Mouse (Mus musculus) spleen, postnatal 14 days (tissue): ENCODE measurements around the gene Pcna.
"Not testable (repeated sequence)": the region's sequence is repeated elsewhere in the genome, so short reads cannot be mapped to it uniquely, and the experiment has no call there.

Experiments used
- DNase-seq, 2 experiments: peaks; one replicate each; pipeline ENCODE4 v3.0.0; 2021 to 2022; ENCODE audit warnings: low spot score in 2 of 2

Gene Pcna

GRCm38 (mm10) chr2:132252542-132253528 lies at the start of gene Pcna:
Gene Pcna, minus strand, starts transcription at chr2:132253314.
- peak; percentile 91 to 94 for DNase-seq

GRCm38 (mm10) chr2:132301436-132301835 lies 48.3 kb upstream of the Pcna start:
- DNase-seq, result no peak

- no peak for DNase-seq
Observed at GRCm38 (mm10) chr2:132298250-132298649, 45.1 kb upstream of the Pcna start.

- no peak for DNase-seq
Observed at GRCm38 (mm10) chr2:132293694-132294450, 40.8 kb upstream of the Pcna start.

DNA sequence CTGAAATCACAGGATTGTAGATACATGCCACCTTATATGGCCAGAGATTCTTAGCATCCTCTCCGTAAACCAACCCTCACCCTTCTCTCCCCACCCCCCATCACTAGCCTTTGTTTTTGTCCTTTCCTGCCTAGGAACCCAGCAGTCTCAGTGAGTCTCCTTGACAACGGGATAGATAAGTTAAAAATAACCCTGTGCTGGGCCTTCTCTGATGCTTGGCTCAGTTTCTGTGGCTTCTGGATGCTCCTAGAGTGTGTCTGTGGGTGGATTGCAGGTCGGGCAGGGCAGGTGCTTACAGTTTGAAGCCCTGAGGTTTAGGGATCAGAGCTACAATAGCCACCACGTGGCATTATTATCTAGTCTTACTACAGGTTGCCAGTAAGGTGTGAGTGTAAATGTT lies 39.0 kb upstream of the Pcna start:
- DNase-seq, result no peak

GRCm38 (mm10) chr2:132291265-132291664 lies 38.2 kb upstream of the Pcna start:
- no peak for DNase-seq

DNA sequence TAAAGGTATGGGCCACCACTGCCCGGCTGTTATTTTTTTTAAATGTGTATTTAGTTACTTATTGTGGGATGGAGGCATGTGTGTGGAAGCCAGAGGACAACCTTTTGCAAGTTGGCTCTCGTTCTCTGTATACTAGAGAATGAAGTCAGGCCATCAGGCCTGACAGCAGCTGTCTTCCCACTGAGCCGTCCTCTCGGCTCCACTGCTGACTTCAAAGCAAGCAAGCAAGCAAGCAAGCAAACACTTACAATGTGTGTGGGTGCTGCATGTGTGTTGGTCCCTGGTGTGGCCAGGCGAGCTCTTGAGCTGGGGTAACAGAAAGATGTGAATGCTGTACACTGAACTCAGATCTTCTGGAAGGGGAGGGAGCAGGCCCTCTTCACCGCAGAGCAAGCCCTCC lies 37.7 kb upstream of the Pcna start:
- no peak for DNase-seq

DNA sequence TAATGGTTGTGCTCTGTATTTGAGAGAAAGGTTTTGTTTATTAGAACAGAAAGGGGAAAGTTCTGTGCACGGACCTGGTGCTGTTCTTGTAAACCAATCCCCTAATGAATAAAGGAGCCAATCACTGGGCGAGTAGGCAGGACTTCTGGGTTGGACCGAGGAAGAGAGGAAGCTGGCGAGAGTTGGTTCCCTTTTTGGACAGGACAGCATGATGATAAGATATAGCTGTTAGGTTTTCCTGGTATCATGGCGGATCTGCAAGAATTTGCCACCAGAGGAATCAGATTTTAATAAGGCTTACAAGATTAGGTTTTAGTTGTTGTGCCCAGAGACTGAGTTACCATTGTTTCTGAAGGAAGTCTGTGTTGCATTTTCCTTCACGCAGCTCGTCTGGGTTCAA lies 36.1 kb upstream of the Pcna start:
- DNase-seq, result not testable (repeated sequence)

- no peak for DNase-seq
Observed at GRCm38 (mm10) chr2:132286376-132287076, 33.4 kb upstream of the Pcna start.

DNA sequence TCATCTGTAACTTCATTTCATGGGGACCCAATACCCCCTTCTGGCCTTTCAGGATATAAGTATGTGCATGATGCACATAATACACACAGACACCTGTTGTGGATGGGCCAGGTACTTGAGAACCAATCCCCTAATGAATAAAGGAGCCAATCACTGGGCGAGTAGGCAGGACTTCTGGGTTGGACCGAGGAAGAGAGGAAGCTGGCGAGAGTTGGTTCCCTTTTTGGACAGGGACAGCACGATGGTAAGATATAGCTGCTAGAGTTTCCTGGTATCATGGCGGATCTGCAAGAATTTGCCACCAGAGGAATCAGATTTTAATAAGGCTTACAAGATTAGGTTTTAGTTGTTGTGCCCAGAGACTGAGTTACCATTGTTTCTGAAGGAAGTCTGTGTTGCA lies 32.6 kb upstream of the Pcna start:
- DNase-seq, result not testable (repeated sequence)

GRCm38 (mm10) chr2:132284492-132285139 lies 31.5 kb upstream of the Pcna start:
- DNase-seq, result no peak

- DNase-seq, result no peak
Observed at GRCm38 (mm10) chr2:132283236-132284070, 30.3 kb upstream of the Pcna start.

GRCm38 (mm10) chr2:132282453-132283174 lies 29.5 kb upstream of the Pcna start:
- no peak for DNase-seq

DNA sequence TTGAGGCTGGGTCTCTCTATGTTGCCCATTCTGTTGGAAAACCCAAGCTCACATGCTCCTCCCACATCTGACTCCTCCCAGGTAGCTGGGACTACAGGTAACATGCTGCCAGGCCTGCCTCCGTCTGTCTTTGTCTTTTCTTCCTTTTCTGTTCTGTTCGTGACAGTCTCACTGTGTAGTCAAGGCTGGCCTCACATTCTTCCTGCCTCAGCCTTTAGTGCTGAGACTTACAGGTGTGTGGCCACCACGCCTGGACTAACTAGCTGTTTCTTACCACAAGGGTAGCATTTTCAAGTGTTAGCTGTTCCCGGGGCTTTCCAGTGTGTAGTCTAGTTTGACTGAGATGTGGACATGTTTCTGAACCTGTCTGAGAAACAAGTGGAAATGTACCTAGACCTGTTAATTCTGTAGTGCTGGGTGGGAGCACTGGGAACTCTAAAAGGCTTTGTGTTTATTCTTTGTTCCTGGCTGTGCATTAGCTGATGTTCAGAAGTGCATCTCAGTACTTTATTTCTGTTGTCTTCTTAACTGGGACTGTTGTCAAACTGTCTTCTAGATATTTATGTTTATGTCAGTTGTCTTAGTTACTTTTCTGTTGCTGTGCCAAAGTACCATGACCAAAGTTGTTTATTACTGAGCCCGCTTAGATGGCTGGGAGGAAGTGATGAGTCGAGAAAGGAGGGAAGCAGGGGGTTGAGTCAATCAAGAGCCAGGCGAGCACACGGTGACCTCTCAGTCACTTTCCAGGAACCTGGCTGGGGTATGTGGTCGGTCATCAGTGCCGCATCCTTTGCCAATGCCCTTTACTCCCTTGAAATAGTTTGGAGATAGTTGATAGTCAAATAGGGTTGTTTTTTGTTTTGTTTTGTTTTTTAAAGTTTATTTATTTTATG lies 28.7 kb upstream of the Pcna start:
- DNase-seq, result no peak

GRCm38 (mm10) chr2:132280518-132281120 lies 27.5 kb upstream of the Pcna start:
- no peak for DNase-seq

DNA sequence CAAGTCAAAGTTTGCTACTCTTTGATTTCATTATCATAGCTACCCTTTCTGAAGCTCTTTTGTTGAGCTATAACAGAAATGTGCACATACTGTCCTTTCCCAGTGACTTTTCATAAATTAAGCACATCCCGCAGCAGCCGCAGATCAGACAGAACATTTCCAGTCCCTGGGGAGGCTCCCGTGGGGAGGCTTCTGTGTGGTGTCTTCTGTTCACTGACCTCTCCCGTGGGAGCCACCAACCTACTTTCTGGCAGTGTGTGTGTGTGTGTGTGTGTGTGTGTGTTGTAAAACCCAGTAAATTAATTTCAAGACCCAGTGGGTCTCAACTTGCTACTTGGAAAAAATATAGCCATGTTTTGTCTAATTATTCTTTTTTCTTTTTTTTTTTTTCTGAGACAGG lies 26.9 kb upstream of the Pcna start:
- DNase-seq, result no peak

- DNase-seq, result no peak
Observed at GRCm38 (mm10) chr2:132279336-132279882, 26.3 kb upstream of the Pcna start.

GRCm38 (mm10) chr2:132278273-132278853 lies 25.2 kb upstream of the Pcna start:
- DNase-seq, result no peak
